Mouse (Mus musculus) retina, adult 2 months (tissue): ENCODE measurements around the gene Arx.

Source experiments
- DNase-seq: peaks from one replicate; pipeline ENCODE4 v3.0.0-alpha.2; 2012; ENCODE audit warnings: low read depth, low spot score

Arx gene

DNA sequence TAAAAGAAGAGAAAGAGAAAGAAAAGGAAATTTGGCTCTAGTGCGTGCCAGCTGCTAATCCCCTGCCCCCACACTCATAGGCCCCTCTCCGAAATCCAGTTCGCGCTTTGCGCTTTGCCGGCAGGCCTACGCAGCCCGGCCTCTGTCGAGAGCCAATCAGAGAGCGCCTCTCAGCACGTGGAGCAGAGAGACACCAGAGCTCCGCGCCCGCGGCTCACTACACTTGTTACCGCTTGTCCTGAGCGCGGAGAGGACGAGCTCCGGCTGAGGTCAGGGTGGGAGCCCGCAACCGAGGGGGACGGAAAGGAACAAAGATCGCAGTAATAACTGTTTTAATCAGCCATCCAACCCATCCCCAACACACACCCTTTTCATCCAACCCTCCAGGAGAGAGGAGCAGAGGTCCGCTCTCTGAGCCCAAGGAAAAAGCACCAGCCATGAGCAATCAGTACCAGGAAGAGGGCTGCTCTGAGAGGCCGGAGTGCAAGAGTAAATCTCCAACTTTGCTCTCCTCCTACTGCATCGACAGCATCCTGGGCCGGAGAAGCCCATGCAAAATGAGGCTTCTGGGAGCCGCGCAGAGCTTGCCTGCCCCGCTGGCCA, at the start of gene Arx:
Gene Arx, plus strand, starts transcription at position 155 of the 603 bp plus-strand sequence.
- DNase-seq, result no peak

DNA sequence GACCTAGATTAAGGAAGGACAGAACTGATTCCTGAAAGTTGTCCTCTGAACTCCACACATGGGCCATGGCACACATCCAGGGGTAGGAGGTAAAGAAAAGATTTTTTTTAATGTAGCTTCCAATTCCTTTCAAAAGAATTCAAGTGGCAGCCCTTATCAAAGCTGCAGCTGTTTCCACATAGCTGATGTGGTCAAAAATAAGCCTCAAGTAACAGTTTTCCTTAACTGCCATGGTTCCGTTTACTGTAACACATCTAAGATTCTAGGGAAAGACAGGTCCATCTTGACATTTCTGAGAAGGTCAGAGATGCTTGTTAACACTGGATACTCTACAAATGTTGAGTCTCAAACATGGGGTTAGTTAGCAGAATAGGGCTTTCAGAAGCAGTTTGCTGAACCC, 34.9 kb upstream of the Arx start:
- DNase-seq, result no peak

DNA sequence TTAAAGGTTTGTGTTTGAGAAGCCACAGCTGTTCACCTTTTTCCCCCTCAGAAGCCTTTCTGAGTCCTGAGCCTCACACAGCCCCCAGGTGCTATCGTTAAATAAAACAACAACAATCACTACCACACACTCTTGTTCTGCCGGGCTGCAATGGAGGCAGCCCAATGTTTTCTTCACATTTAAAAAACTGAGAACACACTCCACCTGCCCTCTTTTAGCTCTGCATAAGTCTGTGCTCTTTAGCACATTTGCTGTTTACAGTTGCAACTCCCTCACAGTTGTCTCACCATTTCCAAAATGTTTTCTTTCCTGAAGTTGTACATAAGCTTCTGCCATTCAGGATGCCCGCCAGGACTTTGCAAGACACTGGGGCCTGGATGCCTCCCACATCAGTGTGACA, 10.6 kb upstream of the Arx start:
- no peak for DNase-seq

DNA sequence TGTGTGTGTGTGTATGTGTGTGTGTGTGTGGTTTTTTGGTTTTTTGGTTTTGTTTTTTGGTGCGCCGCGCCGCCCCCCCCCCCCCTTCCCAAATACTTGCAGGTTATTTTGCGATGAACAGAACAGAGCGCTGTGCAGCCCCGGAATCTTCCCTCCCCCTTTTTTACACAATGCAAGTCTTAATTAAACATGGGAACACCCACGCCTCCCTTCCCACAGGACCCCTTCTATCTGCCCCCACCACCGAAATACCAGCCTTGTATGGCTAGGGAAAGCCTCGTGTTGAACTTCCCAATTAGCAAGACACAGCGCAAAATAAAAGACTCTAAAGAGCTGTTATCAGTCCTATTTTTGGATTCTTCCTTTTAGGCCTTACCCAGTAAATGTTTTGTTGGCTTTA, 6.3 kb upstream of the Arx start:
- DNase-seq, result no peak

DNA sequence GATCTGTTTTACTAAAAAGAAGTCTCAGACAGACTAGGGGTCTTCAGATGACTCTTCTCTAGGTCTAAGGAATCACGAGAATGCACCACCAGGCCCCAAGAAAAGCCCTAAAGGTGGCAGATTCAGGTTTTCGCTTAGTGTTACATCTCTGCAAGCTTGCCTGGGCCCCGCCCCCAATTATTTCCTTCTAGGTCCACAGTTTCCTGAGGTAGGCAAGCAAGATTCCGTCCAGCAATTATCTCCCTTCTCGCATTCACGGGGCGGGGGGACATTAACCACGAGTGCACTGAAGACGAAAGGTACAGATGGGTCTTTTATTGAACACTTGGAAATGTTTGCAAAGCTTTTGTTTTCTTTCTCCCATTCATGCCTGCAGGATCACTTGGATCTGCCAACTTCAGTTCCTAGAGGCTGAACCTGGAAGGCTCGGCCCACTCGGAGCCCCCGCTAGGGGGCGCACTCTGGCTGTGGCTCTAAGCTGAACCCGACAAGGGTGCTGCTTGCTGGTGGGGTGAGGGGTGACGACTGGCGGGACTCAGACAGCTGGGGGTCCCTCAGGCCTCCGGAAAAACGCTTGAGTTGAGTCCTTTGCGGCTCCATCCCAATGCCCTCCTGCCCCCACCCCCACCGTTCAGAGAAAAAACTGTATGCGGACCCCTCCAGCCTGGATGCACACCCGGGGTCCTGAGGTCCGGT, 5.1 kb upstream of the Arx start:
- DNase-seq, result no peak

DNA sequence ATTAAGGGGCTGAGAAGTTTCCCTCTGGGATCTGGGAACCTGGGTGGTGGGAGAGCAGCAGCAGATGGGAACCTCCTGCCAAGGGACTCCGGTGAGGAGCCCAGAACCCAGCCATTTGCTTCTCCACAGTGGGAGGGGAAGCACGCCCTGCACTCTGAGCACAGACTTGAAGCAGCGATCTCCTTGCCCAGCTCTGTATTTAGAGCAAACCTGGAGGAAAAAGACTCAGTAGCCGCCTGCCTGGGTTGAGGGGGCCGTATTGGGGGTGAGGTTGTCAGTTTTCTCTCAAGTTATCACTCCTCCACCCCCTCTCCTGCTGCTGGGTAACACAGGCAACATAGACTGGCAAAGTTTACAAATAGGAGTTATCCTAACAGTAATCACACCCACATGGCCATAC, 4.5 kb upstream of the Arx start:
- no peak for DNase-seq

DNA sequence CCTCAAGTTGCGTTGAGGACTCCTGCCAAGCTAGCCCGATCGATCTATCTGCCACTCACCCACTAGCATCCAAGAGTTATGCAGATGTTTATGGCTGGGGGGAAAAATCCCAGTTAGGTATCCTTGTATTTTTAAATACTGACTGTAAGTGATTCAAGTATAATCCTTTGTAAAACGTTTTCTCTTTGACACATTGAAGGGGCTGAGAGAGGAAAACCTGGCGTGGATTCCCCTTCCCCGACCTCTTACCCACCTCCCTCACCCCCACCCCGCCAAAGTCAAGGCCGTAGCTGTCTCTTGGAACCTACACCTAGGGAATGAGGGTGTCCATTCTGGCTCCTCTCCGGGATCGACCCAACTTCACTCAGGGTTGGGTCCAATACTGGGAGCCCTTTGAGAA, 1.2 kb upstream of the Arx start:
- no peak for DNase-seq

DNA sequence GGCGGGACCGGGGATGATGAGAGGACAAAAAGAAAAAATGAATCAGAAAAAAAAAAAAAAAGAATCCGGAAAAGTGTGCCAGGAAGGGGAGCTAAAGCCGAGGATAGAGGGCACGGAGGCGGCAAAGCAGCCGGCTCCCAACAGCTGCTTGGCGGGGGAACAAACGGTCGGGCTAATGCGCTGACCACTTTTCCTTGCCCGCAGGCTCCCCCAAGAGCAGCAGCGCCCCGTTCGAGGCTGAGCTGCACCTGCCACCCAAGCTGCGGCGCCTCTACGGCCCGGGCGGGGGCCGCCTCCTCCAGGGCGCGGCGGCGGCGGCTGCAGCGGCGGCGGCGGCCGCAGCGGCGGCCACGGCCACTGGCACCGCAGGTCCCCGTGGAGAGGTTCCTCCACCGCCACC, 2.1 kb downstream of the Arx start:
- DNase-seq, result no peak

DNA sequence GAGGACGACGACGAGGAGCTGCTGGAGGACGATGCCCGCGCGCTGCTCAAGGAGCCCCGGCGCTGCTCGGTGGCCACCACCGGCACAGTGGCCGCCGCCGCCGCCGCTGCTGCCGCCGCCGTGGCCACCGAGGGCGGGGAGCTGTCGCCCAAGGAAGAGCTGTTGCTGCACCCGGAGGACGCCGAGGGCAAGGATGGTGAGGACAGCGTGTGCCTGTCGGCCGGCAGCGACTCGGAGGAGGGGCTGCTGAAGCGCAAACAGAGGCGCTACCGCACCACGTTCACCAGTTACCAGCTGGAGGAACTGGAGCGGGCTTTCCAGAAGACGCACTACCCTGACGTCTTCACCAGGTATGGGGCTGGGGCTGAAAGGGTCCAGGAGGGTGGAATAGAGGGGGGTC, 2.8 kb downstream of the Arx start:
- no peak for DNase-seq

DNA sequence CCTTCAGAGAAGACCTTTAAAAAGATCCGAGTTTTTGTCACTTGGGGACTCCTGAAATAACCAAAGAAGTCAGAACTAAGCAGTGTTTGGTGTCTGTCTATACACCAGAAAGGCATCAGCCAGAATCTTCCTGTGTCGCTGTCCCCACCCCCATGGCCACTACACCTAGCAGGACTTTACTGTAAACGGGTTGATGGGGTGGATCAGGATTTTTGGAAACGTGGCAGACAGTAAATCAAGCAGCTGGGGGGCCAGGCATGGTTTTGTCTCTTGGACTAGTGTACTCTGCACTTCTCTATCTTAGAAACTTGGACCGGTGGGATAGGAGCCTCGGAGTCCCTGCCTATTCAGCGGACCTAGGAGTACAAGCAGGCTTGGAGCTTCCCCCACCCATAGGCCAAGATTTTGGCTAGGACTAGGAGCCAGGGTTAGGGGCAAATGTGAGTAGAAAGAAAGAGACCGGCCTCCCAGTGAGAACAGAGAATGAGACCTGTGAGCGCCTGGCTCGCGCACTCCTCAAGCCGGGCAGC, 3.7 kb downstream of the Arx start:
- DNase-seq, result no peak

DNA sequence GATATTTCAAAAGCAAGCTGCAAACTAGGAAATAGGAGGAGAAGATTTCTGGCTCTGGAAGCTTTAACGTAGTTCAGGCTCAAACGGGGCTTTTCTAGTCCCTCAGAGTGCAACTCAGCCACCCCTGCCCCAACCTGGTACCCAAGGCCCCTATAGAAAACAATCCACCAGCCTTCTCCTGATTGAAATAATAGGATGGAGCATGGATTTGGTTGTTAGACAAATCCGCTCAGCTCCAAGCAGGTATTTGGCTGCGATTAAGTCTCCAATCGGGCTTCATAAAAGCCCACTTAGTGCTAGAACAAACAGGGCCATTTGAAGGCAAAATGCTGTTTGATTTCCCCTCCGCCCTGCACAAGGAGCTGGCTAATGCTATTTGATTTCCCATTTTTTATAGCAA, 5.8 kb downstream of the Arx start:
- no peak for DNase-seq

DNA sequence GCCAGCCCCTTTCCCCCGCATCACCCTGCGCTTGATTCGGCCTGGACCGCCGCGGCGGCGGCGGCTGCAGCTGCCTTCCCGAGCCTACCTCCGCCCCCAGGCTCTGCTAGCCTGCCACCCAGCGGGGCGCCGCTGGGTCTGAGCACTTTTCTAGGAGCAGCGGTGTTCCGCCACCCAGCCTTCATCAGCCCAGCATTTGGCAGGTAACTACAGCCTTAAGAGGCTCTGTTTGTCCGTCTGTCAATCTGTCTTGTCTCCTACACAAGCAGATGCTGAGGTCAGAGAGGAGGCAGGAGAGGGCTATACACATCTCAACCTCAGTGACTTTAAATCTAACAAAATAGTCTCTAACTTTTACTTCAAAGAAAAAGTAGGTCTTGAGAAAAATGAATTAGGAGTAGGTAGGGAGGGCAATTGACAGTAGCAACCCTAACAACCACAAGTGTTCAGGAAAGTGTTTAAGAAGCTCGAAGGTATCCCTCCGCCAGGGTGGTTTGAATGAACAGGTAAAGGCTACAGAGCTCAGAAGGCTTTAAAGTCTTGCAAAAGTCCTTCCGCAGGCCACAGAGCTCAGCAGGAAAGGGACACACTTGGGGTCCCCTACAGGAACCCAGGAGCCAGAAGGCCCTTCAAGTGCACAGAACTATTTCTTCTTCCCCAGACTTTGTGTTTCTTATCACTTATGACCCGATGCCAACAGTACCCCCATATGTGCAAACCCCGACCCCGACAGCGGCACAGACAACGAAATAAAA, 8.7 kb downstream of the Arx start:
- DNase-seq, result no peak

DNA sequence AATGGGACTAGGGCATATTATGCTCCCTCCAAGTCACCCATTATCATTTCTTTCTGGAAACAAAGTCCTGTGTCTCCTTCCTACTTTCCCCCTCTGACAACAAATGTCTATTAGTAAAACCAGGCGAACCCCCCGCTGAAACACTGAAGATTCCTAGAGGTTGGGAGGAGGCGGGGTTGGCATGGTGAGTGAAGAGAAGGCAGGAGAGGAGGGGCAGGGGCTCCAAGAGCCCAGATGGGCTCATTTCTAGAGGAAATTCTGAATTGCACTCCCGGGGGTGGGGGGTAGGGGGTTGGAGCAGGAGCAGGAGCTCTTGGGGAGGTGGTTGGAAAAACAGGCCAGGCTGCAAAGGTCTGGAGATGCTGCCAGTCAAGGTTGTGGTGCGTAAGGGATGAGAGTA, 9.6 kb downstream of the Arx start:
- DNase-seq, result no peak

DNA sequence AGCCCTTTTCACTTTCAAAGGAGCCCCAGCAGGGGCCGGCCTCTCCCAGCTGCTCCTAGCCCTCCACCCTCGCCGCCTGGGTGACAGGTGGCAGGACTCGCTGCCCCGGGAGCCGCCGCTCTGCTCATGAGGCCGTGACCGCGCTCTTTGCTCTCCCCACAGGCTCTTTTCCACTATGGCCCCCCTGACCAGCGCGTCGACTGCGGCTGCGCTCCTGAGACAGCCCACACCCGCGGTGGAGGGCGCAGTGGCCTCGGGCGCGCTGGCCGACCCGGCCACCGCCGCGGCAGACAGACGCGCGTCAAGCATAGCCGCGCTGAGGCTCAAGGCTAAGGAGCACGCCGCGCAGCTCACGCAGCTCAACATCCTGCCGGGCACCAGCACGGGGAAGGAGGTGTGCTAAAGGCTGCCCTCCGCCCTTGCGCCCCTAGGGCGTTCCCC, 10.8 kb downstream of the Arx start:
- no peak for DNase-seq

DNA sequence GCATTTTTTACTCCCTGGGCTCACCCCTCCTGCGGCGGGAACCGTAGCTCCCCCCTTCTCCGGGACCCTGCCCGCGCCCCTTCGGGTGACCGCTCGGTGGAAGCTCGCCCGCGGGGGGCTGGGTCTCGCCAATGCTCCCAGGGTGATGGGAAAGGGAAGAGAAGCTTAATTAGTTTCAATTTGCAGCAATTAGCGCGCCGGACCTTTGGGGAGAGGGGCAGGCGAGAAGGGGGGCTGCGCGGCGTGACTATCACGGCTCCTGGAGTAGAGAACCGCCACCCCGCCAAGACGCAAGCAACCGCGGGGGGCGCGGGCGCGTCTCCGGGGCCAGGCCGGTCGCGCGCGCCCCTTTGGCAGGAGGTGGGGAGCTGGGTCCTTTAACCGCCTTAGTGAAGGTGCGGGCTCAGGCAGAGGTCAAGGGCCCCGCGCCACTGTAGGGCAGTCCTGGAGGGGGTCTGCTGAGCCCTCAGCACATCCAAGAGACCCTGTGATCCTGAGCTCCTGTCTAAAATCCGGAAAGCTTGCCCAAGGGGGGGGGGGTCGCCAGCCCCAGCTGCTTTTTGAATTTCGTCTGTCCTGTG, 12.9 kb downstream of the Arx start:
- no peak for DNase-seq

DNA sequence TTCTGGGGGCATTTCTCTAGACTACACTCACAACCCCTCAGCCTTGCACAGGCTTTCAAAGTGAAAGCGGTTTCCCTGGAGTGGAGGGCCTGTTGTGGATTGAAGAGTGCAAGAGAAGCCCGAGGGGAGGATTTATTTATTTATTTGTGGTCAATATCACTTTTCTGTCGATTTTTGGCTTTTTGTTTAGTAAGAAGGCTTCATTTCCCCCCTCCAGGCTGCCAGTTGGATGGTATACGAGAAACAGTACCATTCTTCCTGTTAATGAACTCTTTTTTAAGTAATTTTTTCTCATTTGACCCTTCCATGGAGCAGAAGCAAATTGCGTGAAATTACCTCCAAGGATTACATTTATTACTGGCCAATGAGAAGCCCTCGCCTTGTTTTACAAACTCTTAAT, 13.5 kb downstream of the Arx start:
- DNase-seq, result no peak

DNA sequence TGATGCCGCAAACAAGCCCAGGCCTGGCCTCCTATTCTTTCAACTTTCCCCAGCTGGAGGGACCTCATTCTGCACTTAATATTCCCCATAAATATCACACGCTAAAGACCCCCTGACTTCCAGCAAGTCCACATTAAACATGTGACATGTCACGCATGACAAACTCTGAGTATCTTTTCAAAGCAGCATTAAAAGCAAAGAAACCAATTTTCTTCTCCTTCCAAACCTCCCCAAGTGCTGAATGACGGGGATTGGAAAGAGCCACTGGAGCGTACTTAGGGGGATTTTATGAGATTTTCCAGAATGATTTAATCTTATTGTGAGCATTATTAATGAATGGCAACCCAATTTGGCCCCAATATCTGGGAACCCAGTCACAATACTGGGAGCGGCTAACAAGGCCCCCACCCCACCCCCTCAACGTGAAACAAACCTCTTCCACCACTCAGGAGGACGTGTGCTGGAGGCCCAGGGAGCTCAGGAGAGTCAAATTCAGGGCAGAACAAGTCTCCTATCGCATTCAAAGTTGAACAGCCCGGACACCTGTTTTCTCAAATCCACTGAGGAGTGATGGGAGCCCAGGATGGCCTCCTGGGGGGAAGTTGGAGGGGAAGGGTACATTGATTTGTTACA, 14.1 kb downstream of the Arx start:
- no peak for DNase-seq

DNA sequence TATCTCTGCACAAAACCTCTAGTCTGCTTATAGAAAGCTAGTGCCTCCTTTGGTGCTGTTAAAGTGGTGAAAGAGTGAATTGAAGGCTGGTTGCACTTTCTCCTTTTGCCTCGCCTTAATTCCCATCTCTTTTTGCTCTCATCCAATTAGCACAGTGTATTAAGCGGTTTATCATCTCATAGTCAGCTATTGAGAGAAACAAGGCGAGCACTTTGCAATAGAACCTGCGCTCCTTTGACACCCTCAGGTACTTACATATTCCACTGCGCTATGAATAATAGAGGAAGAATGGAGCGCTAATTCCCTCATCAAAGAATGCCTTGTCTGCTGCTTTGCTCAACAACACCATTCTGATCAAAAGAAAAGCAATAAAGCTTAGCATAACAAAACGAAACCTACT, 15.6 kb downstream of the Arx start:
- DNase-seq, result no peak

DNA sequence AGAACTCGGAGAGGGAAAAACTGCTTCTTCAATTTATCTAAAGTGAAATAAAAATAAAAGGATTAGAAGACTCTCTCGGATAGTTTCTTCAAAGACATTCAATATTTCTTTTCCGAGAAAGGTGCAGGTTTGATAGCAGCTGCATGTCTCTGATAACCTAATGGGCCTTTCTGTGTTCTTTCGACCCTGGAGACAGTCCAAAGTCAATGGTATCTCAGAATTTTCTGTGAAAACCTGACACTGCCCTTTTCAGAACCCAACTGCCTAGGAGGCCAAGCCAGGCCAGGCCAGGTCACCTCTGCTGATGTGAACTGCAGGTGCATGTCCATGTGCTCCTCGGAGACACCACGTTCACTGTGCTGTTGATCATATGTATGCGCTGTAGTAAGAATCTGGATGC, 19.5 kb downstream of the Arx start:
- DNase-seq, result no peak

DNA sequence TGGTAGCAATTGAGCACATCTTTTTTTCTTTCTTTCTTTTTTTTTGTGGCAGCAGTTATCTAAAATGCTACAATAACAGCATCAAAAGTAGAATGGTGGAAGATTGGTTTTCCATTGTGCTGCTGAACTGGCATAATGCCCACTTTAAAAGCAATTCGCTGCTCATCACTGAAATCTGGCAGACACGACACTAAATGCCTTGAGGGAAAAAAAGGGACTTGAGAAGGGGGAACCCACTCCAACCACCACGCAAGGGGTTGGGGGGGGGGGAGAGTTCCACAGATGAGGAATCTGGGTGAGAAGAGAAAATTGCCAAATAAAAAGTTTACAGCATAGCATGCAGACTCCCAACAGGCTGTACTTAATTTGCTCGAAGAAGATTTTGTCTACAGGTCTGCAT, 31.3 kb downstream of the Arx start:
- DNase-seq, result no peak

DNA sequence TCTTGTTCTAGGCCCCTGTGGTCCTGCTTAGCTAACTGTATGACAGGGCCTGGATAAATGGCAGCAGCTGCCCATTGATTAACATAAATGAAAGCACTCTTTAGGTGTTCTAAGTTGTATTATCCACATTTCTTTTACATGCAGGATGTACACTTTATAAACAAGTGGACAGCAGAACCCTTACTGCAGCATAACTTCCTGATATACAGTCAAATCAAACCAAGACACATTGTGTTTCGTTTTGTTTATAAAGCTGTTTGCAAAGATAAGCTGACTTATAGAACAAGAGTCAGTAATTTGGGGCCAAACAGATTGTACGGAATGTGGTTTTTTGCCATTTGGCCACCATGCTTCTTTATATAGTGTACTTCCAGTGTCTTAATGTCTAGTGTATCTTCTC, 33.7 kb downstream of the Arx start:
- DNase-seq, result no peak

DNA sequence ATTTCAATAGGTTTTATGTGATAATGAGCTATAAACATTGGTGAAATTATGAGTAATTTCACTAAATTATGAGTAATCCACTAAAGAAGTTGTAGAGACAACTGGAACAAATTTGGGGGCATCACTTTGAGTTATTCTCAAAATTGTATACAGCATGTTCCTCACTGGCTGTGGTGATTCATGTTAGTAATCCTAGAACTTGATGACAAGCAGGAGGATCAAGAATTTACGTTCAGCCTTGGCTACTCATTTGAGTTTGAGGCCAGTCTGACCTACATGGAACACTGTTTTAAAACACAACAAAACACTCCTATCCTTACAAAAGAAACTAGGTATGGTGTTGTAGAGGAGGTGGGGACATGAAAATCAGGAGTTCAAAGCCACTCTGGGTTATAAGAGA, 35.1 kb downstream of the Arx start:
- no peak for DNase-seq
